Mouse (Mus musculus) mouse trophoblast stem cell (cell line): Measurements from ENCODE around the gene Olfr1537.

Experiments
- in situ Hi-C, 2 experiments: fragments of 300-500 bp; cut with MseI, MboI; formaldehyde crosslinking; loops; 2 replicates in 1 of 2; 3 replicates in 1 of 2; pipeline ENCODE4 v1.15.1; 2025

Olfr1537 gene

DNA sequence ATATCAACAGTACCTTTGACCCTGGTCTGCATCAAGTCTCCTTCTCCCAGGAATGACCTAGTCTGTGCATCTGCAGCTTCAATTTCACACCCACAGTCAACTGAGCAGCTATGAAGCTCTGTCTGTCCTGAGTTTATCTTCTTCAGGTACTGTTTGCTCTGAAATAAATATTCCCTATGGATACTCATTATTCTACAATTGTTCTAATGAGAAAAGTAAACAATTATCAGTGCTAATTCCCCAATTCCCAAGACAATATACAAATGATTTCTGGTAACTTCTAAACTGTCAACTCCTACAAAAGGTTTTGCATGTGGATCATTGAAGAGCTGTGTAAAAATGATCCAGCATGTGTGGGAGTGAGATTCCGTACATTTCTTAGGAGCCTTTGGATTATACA is at the start of gene Olfr1537:
TSS of gene Olfr1537 (minus strand) at position 101 of the 400 bp plus-strand sequence.
- in situ Hi-C loops = no loop called here

DNA sequence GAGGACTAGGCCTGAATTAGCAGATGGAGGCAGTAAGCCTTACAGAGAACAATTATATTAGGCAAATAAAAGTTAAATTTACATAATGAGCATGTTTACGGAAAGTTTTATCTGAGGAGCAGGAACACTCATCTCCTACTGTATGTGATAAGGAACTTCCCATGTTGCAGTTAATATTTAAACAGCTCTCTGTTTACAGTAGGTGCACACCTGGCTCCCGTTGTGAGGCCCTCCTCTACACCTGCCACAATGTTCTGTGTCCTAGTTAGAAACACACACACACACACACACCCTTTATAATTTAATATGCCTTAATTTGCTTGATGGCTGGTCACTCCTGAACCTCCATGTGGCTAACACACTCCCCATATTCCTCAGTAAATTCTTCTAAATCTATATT is 37.3 kb upstream of the Olfr1537 start:
- in situ Hi-C loops = no loop called here

DNA sequence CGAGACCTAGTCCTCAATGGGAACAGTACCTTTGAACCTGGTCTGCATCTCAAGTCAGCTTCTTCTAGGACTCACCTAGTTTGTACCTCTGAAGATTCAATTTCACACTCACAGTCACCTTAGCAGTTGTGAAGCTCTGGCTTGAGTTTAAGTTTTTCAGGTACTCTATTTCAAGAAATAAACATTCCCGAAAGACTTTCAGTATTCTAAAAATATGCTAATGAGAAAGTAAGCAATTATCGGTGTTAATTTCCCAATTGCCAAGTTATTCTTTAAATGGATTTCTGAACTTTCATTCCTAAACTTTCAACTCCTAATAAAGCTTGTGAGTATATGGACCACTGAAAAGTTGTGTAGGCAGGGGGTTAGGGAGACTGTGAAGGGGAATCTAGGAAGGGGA is 26.9 kb upstream of the Olfr1537 start, which contains the start of gene Olfr945:
TSS of gene Olfr945 (minus strand) at position 101 of the 400 bp plus-strand sequence.
- in situ Hi-C loops = no loop called here

DNA sequence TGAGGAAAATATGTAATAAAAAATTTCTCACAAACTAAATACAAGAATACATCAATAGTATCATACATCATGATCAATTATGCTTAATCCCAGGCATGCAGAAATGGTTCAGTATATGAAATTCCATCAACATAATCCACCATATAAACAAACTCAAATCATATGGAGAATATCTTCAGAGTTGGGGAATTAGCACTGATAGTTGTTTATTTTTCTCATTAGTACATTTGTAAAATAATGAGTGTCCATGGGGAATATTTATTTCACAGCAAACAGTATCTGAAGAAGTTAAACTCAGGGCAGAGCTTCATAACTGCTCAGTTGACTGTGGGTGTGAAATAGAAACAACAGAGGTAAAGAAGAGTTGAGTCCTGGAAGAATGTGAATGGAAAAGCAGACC is 48.2 kb downstream of the Olfr1537 start, which contains the start of gene Olfr944:
TSS of gene Olfr944 (plus strand) at position 301 of the 400 bp plus-strand sequence.
- in situ Hi-C loops = no loop called here
